Mouse (Mus musculus) 416B (cell line): ENCODE data around the gene Unc5c.

Experiments used
- DNase-seq: peaks from one replicate; pipeline ENCODE4 v3.0.0; 2011; ENCODE audit warnings: low read depth

The Unc5c gene

GRCm38 (mm10) chr3:141511253-141512038 lies 46.4 kb downstream of the Unc5c start:
- peak; percentile 24 for DNase-seq

- no peak for DNase-seq
Measured at GRCm38 (mm10) chr3:141528751-141529150, 63.7 kb downstream of the Unc5c start.

GRCm38 (mm10) chr3:141529599-141529998 lies 64.6 kb downstream of the Unc5c start:
- DNase-seq, result no peak

GRCm38 (mm10) chr3:141533861-141534260 lies 68.8 kb downstream of the Unc5c start:
- DNase-seq, result no peak

GRCm38 (mm10) chr3:141536857-141537256 lies 71.8 kb downstream of the Unc5c start:
- no peak for DNase-seq

DNA sequence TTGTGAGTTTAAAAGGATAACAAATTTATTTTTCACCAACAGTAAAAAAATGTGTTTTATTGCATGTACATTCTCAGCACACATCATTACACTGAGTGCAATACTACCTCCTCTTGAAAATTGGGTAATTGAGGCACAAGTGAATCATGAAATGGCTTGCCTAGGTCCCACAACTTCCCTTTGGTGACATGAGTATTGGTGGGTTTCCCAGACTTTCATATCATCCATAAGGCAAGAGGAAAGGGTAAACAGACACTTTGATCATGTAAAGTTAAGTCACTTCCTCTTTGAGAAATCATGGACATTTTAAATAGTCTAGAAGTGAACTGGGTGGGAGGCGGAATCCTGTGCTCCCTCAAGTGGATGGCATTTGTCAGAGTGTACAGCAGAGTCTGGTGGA lies 73.1 kb downstream of the Unc5c start:
- DNase-seq, result peak; percentile 2

GRCm38 (mm10) chr3:141540749-141541148 lies 75.7 kb downstream of the Unc5c start:
- no peak for DNase-seq

DNA sequence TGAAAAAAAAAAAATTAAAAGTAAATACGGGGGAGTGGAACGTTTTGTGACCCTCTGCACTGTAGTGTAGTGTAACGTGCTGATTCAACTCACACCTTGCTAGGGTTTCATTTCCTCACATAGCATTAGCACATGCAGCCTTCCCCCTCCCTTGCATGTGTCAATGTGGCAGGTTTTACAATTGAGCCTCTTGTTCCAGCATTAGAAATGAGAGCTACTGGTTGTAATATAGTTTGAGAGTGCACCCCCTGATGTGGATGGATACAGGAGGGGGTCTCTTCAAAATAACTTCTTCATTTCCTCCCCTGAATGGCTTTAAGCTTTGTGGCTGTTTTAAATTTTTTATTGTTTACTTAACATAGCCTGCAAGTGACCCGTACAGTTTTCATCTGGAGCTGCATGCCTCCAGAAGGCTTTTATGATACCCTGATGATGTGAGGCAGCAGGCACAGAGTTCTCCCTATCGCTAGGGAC lies 82.4 kb downstream of the Unc5c start:
- DNase-seq, result no peak

DNA sequence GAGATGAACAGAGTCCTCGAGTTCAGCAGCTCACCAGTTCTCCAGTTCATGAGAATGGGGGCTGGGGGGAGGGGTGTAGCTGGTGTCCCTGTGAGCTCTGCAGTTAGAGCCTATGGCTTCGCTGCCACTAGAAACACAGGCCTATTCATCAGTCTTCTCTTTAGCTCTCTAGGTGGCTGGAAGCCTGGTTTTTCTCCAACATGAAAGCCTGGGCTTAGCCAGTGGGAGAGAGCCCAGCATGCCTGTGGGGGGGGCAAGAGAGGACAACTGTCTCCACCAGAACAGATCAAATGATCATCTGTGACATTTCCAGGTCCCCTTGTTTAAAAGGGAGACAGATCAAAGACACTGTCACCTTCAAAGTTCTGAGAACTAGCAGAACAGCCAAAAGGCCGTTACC lies 84.6 kb downstream of the Unc5c start:
- DNase-seq, result no peak

DNA sequence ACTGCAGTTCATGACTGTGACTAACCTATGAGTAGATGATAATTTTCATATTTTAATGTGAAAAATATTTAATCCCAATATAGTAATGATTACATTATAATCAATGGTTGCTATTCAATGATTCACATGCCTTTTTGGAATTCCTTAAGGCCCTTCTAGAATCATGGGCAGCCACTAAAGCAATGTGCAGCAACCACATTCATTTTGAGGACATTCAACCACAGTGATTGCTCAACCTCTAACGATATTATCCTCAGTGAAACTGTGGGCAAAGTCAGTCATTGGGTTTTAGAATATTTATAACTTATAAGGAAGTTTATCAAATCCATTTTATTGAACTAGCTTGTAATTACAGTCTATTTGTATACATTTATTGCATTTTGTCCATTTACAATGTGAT lies 87.9 kb downstream of the Unc5c start:
- DNase-seq, result no peak

GRCm38 (mm10) chr3:141557072-141557471 lies 92.1 kb downstream of the Unc5c start:
- DNase-seq, result no peak

DNA sequence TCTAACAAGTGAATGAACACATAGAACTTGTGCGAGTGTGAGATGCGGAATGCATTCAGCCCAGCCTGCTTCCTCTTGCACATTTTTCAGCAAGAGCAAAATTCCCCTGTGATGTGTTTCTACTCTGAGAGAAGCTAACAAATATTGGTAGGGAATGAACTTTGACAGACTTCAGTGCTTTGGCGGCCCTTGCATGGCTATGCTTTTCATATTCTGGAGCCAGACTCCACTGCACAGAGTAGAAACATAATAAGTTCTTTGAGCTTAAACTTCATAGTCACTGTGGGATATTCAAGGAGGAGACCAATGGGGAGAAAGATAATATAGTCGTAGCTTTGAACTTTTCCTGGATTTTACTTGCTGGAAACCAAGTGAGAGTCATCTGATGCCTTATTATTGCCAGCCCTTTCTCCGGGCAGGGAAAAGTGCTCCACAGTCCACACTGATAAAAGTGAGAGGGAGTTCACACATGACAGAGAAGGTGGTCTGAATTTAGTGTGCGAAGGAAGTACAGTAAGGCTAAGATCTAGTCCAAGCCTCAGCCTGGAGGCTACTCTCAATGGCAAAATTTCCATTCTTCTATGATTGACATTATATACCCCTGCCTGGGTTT lies 110.2 kb downstream of the Unc5c start:
- DNase-seq, result no peak

DNA sequence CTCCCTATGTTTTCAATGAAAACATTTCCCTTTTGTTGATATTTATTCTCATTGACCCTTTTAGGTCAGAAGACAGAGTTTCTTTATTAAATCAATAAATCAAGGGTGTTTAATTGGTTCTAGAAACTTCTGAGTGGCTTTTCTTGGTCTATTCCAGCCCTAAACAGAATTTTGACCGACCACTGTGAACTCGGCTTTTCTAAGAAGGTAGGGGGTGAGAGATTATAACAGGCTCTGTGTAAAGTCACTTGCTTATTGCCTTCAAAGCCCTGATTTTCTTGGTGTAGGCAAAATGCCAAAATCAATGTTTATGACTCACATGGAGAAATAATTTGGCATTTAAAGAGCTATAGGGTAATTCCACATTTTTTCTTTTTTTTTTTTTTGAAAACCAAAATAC lies 112.4 kb downstream of the Unc5c start:
- no peak for DNase-seq

DNA sequence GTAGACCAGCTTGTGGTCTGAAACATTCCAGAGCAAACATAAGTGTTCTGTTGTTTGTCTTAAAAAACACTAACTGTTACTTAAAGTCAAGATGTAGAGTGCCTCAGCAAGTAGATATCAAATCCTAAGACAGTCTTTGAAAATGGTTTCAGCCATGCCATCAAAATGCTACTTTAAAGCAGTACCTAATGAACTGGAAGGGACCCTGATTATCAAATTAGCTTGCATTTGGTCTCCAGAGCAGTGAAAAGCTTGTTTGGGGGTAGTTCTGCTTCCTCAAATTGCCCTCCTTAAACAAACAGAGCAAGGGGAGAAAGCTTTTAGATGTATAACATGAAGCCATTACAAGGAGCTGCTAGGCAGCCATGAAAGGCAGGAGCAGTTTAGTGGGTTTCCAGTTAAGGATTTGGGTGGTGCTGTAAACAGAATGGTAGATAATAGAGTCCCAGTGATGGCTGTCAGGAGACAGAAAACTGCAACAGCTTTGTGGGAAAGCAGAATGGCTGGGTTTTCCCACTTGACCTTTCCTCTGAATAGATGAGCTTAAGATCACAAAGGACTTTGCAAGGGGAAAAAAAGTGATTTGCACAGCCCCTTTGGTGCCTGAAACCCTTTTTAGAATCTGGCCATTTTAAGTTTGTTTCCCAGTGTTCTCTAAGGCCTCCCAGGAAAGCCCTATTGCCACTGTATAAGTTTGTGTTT lies 116.3 kb downstream of the Unc5c start:
- DNase-seq, result no peak

- no peak for DNase-seq
Measured at GRCm38 (mm10) chr3:141581892-141582214, 116.8 kb downstream of the Unc5c start.

- DNase-seq, result no peak
Measured at GRCm38 (mm10) chr3:141583180-141583579, 118.2 kb downstream of the Unc5c start.

GRCm38 (mm10) chr3:141589392-141590012 lies 124.5 kb downstream of the Unc5c start:
- DNase-seq, result no peak

- no peak for DNase-seq
Measured at GRCm38 (mm10) chr3:141593249-141593648, 128.2 kb downstream of the Unc5c start.

- no peak for DNase-seq
Measured at GRCm38 (mm10) chr3:141594120-141594519, 129.1 kb downstream of the Unc5c start.

GRCm38 (mm10) chr3:141595073-141595472 lies 130.1 kb downstream of the Unc5c start:
- no peak for DNase-seq

GRCm38 (mm10) chr3:141596461-141596860 lies 131.4 kb downstream of the Unc5c start:
- DNase-seq, result no peak

GRCm38 (mm10) chr3:141596881-141597280 lies 131.9 kb downstream of the Unc5c start:
- no peak for DNase-seq

DNA sequence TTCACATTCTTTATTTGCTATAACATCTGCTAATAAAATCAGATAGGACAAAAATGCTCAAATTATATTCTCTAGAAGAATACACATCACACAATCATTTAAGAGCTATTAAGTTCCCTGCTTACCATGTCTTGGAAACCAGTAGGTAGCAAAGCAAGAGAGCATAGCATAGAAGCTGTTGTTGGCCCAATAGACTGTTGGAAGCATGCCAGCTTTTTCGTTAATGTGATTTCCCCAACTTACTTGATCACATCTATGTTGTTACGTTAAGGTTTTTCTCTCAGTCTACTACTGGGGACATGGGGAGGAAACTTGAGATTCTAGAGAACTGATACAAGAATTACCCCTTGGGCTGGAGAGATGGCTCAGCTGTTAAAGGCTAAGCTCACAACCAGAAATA lies 133.0 kb downstream of the Unc5c start:
- DNase-seq, result no peak
